Mouse (Mus musculus) induced T-regulatory cell, adult 2 months (primary cell): Measurements from ENCODE around the gene Gvin1.
"Not testable (repeated sequence)": the region's sequence is repeated elsewhere in the genome, so short reads cannot be mapped to it uniquely, and the experiment has no call there.

ENCODE experiments used
- DNase-seq: peaks from one replicate; pipeline ENCODE4 v3.0.0-alpha.2; 2012; ENCODE audit warnings: low read depth

The Gvin1 gene

DNA sequence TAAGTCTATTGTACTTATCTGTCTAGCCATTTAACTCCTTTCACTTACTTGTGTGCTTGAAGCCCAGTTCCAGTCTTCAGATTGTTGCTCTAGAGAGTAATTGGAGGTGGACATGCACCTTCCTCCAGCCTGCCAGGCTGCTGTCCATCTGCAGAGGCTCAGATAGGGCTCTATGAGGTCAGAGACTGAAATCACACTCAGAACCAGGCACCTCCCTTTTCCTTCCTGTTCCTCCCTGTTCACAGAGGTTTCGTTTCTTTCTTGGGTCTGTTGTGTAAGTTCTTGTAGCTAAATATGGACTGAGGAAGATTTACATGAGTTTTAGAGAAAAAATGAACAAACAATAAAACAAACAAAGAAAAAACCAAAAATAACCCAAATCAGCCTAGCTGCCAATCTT is at the start of gene Gvin1:
Gene Gvin1, minus strand, starts transcription at position 150 of the 400 bp plus-strand sequence.
- not testable (repeated sequence) for DNase-seq

DNA sequence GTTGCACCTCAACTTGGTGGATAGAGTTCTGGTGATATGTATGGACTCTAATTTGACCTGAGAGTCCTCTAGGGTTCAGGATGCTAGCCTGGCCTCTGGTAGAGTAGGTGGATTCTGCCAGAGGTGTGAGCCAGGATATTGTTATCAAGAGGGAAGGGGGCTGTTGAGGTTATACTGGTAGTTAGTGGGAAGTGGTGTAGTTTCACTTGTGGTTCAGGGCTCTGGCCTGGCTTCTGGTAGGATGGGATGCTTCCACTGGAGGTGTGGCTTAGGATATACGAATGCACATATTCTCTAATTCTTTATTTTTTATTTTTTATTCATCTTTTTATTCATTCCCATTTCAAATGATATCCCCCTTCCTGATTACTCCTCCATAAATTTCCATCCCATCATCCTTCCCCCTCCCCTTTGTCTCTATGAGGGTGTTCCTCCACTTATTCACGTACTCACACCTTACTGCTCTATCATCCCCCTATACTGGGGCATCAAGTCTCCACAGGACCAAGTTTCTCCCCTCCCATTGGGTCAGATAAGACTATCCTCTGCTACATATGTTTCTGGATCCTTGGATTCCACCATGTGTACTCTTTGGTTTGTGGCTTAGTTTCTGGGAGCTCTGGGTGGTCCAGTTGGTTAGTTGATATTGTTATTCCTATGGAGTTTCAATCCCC is 36.9 kb upstream of the Gvin1 start:
- no peak for DNase-seq

DNA sequence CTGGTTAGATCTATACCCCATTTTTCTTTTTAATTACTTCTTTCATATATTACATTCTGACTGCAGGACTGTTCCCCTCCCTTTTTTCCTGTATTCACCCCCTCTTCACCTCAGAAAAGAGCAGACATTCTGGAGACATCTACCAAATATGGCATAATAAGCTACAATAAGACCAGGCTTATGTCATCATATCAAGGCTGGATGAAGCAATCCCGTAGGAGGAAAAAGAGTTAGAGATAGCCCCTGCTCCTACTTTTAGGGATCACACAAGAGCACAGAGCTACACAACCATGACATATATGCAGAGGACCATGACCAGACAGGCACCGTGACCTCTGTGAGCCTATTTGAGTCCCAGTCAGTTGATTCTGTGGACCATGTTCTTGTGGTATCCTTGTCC is 33.8 kb upstream of the Gvin1 start:
- no peak for DNase-seq

DNA sequence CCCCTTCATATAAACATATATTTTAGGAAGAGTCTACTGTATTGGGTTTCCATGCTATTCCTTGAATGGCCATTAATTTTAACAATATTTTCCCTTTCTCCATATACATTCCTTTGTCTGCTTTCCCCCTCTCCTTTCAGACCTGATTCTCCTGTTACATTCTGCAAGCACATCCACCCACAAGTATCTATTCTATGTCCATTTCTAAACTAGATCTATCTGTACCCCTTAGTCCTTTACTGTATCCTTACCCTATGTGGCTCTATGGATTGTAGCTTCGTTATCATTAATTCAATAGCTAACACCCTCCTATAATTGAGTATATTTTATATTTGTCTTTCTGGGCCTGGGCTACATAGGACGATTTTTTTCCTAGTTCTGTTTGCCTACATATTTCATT is 33.1 kb upstream of the Gvin1 start:
- no peak for DNase-seq

DNA sequence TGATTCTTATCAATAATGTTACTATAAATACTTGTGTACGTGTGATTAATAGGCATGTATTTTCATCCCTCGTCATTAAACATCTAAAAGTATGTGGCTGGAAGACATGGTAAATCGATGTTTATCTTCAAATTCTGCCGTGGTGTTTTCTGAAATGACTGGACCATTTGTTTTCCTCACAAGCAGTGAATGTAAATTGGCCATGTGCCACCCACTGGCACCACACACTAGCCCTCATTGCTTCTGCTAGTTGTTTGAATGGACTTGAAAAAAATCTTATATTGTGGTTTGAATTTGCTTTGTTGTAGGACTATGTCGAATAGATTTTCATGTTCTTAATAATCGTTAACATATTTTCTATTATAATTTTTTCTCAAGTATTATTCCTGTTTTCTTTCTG is 30.5 kb upstream of the Gvin1 start:
- DNase-seq, result no peak

DNA sequence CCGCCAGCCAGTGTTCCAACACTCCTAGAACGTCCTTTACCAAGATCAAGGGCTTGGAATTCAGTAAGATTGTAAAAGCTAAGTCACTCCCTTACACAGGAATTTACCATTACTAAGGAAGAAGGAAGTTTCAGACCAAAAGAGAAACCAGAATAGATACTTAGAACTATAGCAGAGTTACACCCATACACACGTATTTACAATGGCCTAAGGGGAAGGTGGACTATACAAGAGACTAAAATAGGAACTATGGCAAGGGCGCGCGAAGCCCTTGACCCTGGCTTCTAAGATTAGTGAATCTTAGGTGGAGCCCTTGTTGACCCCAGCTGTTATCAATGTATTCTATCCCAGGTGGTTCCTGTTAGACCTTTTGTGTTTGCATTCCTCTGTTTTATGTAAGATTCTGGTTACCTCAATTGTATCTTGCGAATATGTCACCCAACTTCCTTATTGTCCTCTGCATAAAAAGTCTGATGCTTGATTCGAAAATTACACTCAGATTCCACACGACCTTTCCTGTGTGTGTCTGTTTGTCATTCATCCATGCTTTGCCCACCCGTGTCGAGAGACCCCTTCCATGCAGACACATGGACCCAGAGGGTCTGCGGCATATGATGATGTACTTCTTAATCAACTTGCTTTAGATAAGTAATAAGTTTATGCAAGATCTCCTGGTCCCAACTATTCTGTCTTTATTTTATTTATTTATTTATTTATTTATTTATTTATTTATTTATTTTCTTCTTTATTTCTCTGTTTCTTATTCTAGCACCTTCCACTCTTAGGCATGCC is 25.6 kb upstream of the Gvin1 start:
- not testable (repeated sequence) for DNase-seq

DNA sequence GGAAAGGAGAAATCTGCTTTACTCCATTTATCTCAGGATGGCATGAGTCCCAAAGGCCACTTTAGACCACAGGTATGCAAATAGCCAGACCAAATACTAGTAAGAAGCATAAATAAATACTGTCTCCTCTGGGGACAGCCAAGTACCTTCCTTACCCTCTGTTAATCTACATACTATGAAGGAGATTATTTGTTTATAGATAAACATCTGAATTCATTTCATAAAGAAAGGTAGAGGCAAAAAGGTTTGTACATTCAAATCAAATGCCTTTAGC is 22.0 kb upstream of the Gvin1 start:
- DNase-seq, result no peak

DNA sequence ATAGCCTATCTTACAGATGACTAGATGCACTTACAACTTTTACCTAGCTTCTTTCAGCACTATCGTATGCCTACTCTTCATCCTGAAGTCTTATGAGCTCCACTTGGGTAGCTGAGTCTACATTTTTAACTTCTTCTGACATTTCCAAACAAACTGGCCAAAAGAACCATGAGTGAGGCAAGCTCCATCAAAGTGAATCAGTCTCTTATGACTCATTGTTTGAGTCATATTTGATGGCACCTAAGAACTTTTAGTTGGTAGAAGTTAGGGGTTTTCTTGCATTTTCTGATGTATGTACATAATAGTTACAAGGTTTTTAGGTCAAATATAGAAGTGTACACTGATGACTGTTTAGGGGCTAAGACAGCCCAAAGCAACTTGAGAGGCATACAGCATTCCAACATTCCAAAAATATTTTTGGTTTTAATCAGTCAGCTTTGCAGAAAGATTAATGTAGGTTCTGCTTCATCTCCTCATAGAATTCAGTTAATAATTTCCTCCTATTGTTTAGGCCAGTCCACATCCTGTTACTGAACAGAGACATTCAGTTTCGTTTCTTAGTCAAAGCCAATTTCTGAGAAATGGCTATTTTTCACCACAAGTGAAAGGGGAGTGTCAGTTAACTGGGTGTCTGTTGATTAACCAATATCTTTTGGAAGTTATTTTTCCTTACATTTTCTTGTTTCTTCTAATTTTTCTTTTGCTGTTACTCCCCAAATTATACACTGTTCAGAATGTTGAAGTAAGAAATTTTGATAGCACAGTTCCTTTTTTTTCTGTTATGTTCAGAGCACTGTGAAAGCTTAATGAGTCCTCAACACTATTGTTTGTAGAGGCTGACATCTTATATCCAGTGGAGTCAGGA is 21.4 kb upstream of the Gvin1 start:
- peak; percentile 98 for DNase-seq

DNA sequence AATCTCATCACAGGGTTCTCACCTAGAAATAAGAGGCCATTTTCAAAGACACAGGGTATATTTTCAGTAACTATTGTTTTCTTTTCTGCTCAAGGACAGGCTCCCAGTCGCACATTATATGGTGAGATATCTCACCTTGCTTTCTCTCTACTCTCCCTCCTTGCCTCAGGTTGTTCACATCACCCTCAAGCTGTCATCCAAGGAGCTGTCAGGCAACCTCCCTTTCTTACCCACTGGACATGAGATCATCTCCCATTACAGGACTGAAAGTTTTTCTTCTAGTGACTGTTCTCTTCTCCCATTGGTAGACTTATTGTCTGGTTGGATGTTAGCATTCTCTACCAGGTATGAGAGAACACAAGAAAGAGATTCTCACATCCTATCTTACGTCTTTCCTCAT is 20.5 kb upstream of the Gvin1 start:
- DNase-seq, result no peak

DNA sequence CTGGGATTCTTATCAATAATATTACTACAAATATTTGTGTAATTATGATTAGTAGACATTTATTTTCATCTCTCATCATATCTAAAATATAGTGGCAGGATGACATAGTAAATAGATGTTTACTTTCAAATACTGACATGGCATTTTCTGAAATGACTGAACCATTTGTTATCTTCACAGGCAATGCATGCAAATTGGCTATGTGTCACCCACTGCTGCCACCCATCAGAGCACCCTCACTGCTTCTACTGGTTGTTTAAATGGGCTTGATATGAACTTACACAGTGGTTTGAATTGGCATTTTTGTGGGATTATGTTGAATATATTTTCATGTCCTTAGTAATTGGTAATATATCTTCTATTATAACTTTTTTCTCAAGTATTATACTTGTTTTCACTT is 784 bp upstream of the Gvin1 start:
- not testable (repeated sequence) for DNase-seq

DNA sequence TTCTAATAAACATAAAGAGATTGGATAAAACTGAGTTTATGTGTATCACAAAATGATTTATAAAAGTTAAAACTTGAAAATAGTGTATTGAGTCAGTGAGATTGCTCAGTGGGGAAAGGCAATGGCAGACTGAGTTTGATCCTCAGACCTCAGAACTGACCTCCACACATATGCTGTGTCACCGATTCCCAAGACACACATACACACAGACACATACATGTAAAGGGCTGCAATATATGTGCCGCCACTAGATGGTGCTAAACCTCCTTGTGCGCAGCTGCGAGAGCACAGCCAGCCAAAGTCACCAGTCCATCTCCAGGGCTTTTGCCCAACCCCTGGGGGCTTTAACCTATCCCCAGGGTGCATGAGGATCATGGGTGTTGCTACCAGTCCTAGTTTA is 1.4 kb downstream of the Gvin1 start:
- not testable (repeated sequence) for DNase-seq

DNA sequence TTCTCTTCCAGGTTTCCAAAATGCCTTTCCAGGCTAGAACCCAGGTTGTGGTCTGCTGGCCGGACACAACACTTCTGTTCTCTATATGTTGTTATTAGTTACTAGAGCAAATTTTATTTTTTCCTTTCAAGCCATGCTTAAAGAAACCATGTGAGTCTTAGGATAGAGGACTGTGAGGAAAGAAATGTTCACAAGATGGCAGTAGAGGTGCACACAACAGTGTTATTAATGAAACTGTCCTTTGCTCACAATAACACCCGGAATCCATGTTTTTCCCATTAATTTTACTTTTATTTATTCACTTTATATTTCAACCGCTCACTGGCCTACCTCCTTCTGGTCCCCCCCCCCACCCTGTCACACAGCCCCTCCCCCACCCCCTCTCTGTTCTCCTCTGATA is 8.5 kb downstream of the Gvin1 start:
- DNase-seq, result not testable (repeated sequence)

DNA sequence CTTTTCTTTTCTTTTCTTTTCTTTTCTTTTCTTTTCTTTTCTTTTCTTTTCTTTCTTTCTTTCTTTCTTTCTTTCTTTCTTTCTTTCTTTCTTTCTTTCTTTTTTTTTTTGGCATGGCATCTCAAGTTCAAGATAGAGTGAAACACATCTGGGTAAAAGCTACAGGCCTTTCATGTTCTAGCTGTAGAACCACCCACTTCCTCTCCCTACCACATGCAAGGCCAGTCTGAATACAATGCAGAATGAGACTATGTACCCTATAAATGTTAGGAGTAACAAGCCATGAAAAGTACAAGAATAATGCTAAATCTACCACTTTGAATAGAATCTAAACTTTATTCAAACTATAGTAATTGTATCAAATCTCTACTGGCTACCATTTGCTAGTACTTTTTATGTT is 38.1 kb downstream of the Gvin1 start:
- DNase-seq, result not testable (repeated sequence)

DNA sequence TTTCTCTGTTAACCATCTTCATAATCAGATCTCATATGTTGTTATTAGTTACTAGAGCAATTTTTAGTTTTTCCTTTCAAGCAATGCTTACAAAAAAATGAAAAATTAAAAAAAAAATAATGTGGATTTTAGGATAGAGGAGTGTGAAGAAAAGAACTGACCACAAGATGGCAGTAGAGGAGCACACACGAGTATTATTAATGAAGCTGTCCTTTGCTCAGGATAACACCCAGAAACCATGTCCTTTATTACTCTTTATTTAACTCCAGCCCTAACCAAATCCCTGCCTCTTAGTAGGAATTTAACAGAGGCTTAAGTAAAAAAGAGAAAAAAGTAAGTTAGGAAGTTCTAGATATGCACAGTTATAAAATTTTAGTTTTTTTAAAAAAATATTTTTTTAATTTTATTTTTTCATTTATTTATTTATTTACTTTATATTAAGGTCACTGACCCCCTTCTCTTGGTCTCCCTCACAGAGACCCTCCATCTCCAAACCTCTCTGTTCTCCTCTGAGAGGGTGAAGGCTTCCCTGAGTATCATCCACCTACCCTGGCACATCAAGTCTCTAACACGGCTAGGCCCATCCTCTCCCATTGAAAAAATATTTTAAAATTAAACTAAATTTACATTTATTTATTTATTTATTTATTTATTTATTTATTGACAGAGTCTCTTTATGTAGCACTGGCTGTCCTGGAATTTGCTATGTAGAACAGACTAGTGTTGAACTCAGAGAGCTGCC is 69.9 kb downstream of the Gvin1 start:
- not testable (repeated sequence) for DNase-seq

DNA sequence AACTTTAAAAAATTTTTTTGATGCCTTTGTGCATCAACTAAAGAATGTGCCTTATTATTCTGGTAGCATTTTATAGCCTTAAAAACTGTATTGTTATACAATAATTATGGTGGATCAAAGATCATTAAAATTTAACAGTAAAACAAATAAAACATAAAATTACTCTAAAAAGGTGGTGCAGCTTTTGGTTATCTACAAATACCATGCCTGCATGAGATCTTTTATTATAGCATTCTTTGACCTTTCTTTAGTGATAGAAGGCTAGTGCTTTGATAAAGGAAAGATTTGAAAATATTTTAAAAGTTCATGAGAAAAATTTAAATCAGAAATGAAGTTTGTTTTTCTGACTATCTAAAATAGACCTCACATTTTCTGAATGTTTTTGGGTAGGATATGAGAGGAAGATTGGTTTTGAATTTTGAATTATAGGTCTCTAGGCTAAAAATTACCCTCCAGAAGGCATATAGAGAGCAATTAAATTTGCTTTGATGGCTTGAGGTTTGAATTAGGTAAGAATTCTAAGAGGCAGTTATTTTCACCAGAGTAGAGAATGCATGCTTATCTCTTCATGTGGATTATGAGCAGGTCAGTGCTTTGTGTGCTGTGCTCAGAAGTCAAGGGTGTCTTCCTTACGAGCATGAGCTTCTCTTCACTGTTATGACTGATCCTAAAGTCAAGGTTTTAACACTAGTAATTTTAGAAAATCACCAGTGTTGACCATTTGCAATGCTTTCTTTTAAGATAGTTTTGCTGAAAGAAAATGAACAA is 73.8 kb downstream of the Gvin1 start:
- not testable (repeated sequence) for DNase-seq

DNA sequence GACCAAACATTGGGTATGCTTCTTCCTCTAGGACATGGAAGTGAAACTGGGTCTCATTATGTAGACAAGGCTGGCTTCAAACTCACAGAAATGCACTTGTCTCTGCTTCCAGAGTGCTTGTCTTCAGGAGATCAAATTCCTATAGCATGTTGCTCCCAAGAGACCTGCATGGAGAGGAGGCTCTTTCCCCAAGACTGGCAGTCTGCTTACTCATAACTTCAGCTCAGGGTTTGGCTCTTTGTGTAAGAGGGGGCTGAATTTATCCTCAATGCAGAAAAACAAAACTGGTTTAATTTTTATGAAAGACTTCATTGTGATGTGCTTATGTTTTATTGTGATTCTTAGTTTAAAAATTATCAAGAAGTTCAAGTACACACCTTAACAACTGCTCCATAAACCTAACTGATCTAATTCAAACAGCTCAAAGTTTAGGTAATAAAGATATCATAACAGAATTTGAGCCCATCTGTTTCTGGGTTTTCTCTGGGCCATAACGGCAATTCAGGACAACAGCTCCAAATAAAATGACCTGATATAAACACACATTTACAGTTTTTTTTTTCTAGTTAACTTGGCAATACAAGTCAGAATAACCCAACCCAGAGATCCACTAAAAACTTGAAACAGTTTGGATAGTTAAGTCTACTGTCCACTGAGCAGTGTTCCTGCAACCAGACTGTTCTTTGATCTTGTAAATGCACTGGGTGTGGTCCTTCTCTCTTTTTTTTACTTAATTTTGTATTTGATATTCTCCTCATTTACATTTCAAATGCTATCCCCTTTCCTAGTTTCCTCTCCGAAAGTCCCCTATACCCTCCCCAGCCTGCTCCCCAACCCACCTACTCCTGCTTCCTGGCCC is 97.8 kb downstream of the Gvin1 start:
- DNase-seq, result not testable (repeated sequence)
